Mouse (Mus musculus) forebrain, embryonic 12.5 days (tissue): ENCODE measurements around the gene Btk. TPM values are rescaled to one million over a fixed set of nuclear protein-coding genes. Genes with fewer than 3 reads are reported as not detected.

Experiments used
- ATAC-seq: fragments of 200-750 bp; cut with Nextera tagmentation; 2 replicates; pipeline ENCODE4 v1.8.0; 2017; ENCODE audit warnings: moderate TSS enrichment; ENCODE audit not compliant: low FRiP score
- H3K27ac ChIP-seq: fragments of 300-500 bp; sonication (generic); 2 replicates; pipeline ENCODE4 v1.5.1; 2016; ENCODE audit warnings: mild to moderate bottlenecking
- H3K27me3 ChIP-seq: fragments of 300-500 bp; sonication (generic); 2 replicates; pipeline ENCODE4 v1.6.1; 2016; ENCODE audit warnings: mild to moderate bottlenecking
- H3K36me3 ChIP-seq: fragments of 300-500 bp; sonication (generic); replicated peaks from 2 replicates; pipeline ENCODE4 v1.6.1; 2016; ENCODE audit warnings: mild to moderate bottlenecking
- H3K4me1 ChIP-seq: fragments of 300-500 bp; sonication (generic); 2 replicates; pipeline ENCODE4 v1.6.1; 2016
- H3K4me2 ChIP-seq: fragments of 300-500 bp; sonication (generic); 2 replicates; pipeline ENCODE4 v1.6.1; 2016; ENCODE audit warnings: mild to moderate bottlenecking, moderate library complexity
- H3K4me3 ChIP-seq: fragments of 300-500 bp; sonication (generic); replicated peaks from 2 replicates; pipeline ENCODE4 v1.5.1; 2016; ENCODE audit warnings: mild to moderate bottlenecking
- H3K9ac ChIP-seq: fragments of 300-500 bp; sonication (generic); 2 replicates; pipeline ENCODE4 v1.6.1; 2016; ENCODE audit warnings: mild to moderate bottlenecking
- H3K9me3 ChIP-seq: fragments of 300-500 bp; sonication (generic); 2 replicates; pipeline ENCODE4 v1.6.1; 2016
- WGBS: fragments of 180-500 bp; shearing (Covaris S2); methylation state at CpG from one replicate; pipeline ENCODE4 v1.1.7; 2016; 5-methylcytosine and 5-hydroxymethylcytosine counted together
- polyA plus RNA-seq: library from polyadenylated mRNA; unstranded; fragments of >200 nt; fragmentation: Nextera tagmentation; extraction: Ambion mirVana; gene quantifications from 2 replicates; pipeline ENCODE4 v1.2.1, GENCODE M21; 2016

The Btk gene
- polyA plus RNA-seq, result 0.57 and 0.87 TPM in 2 replicates

- Histone ChIP-seq H3K4me1 (peaks cover 5% of the 10 kb centered on the region; the same call in 1 of the 2 replicates), H3K9ac (no peak within 1 kb of the TSS), H3K36me3 (0 out of 2 replicates have a peak, but pooled peaks cover 3% of the 10 kb centered on the region), H3K9me3 (no peaks in the 10 kb centered on the region), H3K4me3 (no peak within 1 kb of the TSS), H3K27ac (no peak within 1 kb of the TSS), H3K4me2 (no peak within 1 kb of the TSS), H3K27me3 (no peaks in the 10 kb centered on the region)
- no peak for ATAC-seq
- WGBS, result 86% methylated on average over 11 of the region's 11 CpGs
Observed at GRCm38 (mm10) chrX:134582888-134583669, at the start of gene Btk. Btk (minus strand) TSS chrX:134583570.

- WGBS, result 89% methylated on average over 5 of the region's 5 CpGs
- Histone ChIP-seq H3K4me1 (no peaks in the 10 kb centered on the region), H3K27me3 (no peaks in the 10 kb centered on the region; the same call in 1 of the 2 replicates), H3K36me3 (no peaks in the 10 kb centered on the region), H3K9me3 (no peaks in the 10 kb centered on the region), H3K4me3 (no peak overlapping the region), H3K4me2 (no peak overlapping the region), H3K9ac (no peak overlapping the region), H3K27ac (no peak overlapping the region)
- ATAC-seq, result no peak
Observed at GRCm38 (mm10) chrX:134632710-134633109, 49.3 kb upstream of the Btk start.

GRCm38 (mm10) chrX:134628200-134628599, 44.8 kb upstream of the Btk start:
- H3K4me3 ChIP-seq, result no peak overlapping the region
- 93% methylated on average over 2 of the region's 2 CpGs for WGBS

GRCm38 (mm10) chrX:134623350-134623749, 40.0 kb upstream of the Btk start:
- no peak overlapping the region for H3K4me3 ChIP-seq
- H3K9me3 ChIP-seq, result no peaks in the 10 kb centered on the region
- H3K36me3 ChIP-seq, result no peaks in the 10 kb centered on the region
- ATAC-seq, result no peak
- H3K27me3 ChIP-seq, result 0 out of 2 replicates have a peak, but pooled peaks cover 4% of the 10 kb centered on the region
- H3K4me2 ChIP-seq, result no peak overlapping the region
- H3K4me1 ChIP-seq, result peaks cover 5% of the 10 kb centered on the region; the same call in 1 of the 2 replicates
- no peak overlapping the region for H3K27ac ChIP-seq
- 85% methylated on average over 4 of the region's 4 CpGs for WGBS
- H3K9ac ChIP-seq, result no peak overlapping the region

More at GRCm38 (mm10) chrX:134628200-134628599, 44.8 kb upstream of the Btk start:
- H3K4me2 ChIP-seq, result no peak overlapping the region
- H3K4me1 ChIP-seq, result no peaks in the 10 kb centered on the region
- no peaks in the 10 kb centered on the region for H3K9me3 ChIP-seq
- 0 out of 2 replicates have a peak, but pooled peaks cover 4% of the 10 kb centered on the region for H3K27me3 ChIP-seq
- H3K27ac ChIP-seq, result no peak overlapping the region
- no peak for ATAC-seq
- no peak overlapping the region for H3K9ac ChIP-seq
- no peaks in the 10 kb centered on the region for H3K36me3 ChIP-seq

- no peaks in the 10 kb centered on the region for H3K27me3 ChIP-seq
- no peak for ATAC-seq
- H3K4me2 ChIP-seq, result no peak overlapping the region
- WGBS, result 85% methylated on average over 3 of the region's 3 CpGs
- H3K4me3 ChIP-seq, result no peak overlapping the region
- no peak overlapping the region for H3K9ac ChIP-seq
- no peaks in the 10 kb centered on the region for H3K9me3 ChIP-seq
- H3K4me1 ChIP-seq, result peaks cover 5% of the 10 kb centered on the region; the same call in 1 of the 2 replicates
- H3K36me3 ChIP-seq, result no peaks in the 10 kb centered on the region
- no peak overlapping the region for H3K27ac ChIP-seq
Observed at GRCm38 (mm10) chrX:134621685-134622084, 38.3 kb upstream of the Btk start.

GRCm38 (mm10) chrX:134620254-134620865, 37.0 kb upstream of the Btk start:
- no peak overlapping the region for H3K9ac ChIP-seq
- peak overlapping the region; percentile 1; the same call in 1 of the 2 replicates for H3K4me2 ChIP-seq
- peaks cover 5% of the 10 kb centered on the region; the same call in 1 of the 2 replicates for H3K4me1 ChIP-seq
- peak overlapping the region; percentile 71 for H3K27ac ChIP-seq
- H3K36me3 ChIP-seq, result no peaks in the 10 kb centered on the region
- peak; percentile 87 for ATAC-seq
- H3K9me3 ChIP-seq, result no peaks in the 10 kb centered on the region
- no peak overlapping the region for H3K4me3 ChIP-seq
- 30% methylated on average over 8 of the region's 8 CpGs for WGBS
- no peaks in the 10 kb centered on the region for H3K27me3 ChIP-seq

- no peaks in the 10 kb centered on the region for H3K27me3 ChIP-seq
- no peak overlapping the region for H3K4me3 ChIP-seq
- peaks cover 5% of the 10 kb centered on the region; the same call in 1 of the 2 replicates for H3K4me1 ChIP-seq
- peak overlapping the region; percentile 1; the same call in 1 of the 2 replicates for H3K4me2 ChIP-seq
- no peaks in the 10 kb centered on the region for H3K36me3 ChIP-seq
- peak; percentile 78 for ATAC-seq
- no peaks in the 10 kb centered on the region for H3K9me3 ChIP-seq
- WGBS, result 29% methylated on average over 9 of the region's 9 CpGs
- peak overlapping the region; percentile 71 for H3K27ac ChIP-seq
- H3K9ac ChIP-seq, result no peak overlapping the region
Observed at GRCm38 (mm10) chrX:134619695-134620094, 36.3 kb upstream of the Btk start.

GRCm38 (mm10) chrX:134614306-134614705, 30.9 kb upstream of the Btk start:
- Histone ChIP-seq H3K4me1 (no peaks in the 10 kb centered on the region), H3K27ac (no peak overlapping the region), H3K9ac (no peak overlapping the region), H3K4me2 (no peak overlapping the region), H3K4me3 (no peak overlapping the region), H3K27me3 (no peaks in the 10 kb centered on the region), H3K9me3 (no peaks in the 10 kb centered on the region), H3K36me3 (no peaks in the 10 kb centered on the region)
- 71% methylated on average over 2 of the region's 2 CpGs for WGBS
- ATAC-seq, result no peak

- Histone ChIP-seq H3K36me3 (no peaks in the 10 kb centered on the region), H3K4me3 (peak overlapping the region; percentile 26), H3K4me1 (no peaks in the 10 kb centered on the region), H3K4me2 (peak overlapping the region; percentile 48), H3K9me3 (no peaks in the 10 kb centered on the region), H3K9ac (no peak overlapping the region; the same call in 1 of the 2 replicates), H3K27ac (peak overlapping the region; percentile 87), H3K27me3 (peaks cover 4% of the 10 kb centered on the region; the same call in 1 of the 2 replicates)
- 18% methylated on average over 14 of the region's 15 CpGs for WGBS
- ATAC-seq, result peak; percentile 93
Observed at GRCm38 (mm10) chrX:134612285-134612959, 29.1 kb upstream of the Btk start.

GRCm38 (mm10) chrX:134610984-134611383, 27.6 kb upstream of the Btk start:
- Histone ChIP-seq H3K9me3 (no peaks in the 10 kb centered on the region), H3K9ac (no peak overlapping the region), H3K27ac (no peak overlapping the region), H3K36me3 (no peaks in the 10 kb centered on the region), H3K4me1 (no peaks in the 10 kb centered on the region), H3K4me3 (no peak overlapping the region), H3K4me2 (no peak overlapping the region), H3K27me3 (peaks cover 4% of the 10 kb centered on the region; the same call in 1 of the 2 replicates)
- no peak for ATAC-seq
- 85% methylated on average over 4 of the region's 4 CpGs for WGBS

GRCm38 (mm10) chrX:134609472-134609871, 26.1 kb upstream of the Btk start:
- H3K27me3 ChIP-seq, result peaks cover 4% of the 10 kb centered on the region; the same call in 1 of the 2 replicates
- H3K9ac ChIP-seq, result no peak overlapping the region
- H3K27ac ChIP-seq, result no peak overlapping the region
- H3K36me3 ChIP-seq, result no peaks in the 10 kb centered on the region
- H3K4me1 ChIP-seq, result no peaks in the 10 kb centered on the region
- no peaks in the 10 kb centered on the region for H3K9me3 ChIP-seq
- no peak overlapping the region for H3K4me3 ChIP-seq
- no peak for ATAC-seq
- WGBS, result 36% methylated on average over 4 of the region's 4 CpGs
- no peak overlapping the region for H3K4me2 ChIP-seq
